Mouse (Mus musculus): Measurements from ENCODE around the gene Zfhx2. TPM values are rescaled to one million over a fixed set of nuclear protein-coding genes. Genes with fewer than 3 reads are reported as not detected.

Zfhx2 gene
- polyA plus RNA-seq, 1 experiment from 2014 or later, result 5.8 TPM

Other genes with a start within 250 kb of the Zfhx2 start
- 9.4 and 12.3 TPM in 2 replicates for gene Homez, start 221.4 kb downstream of the Zfhx2 start, polyA plus RNA-seq (2015; fragmentation: Nextera tagmentation; extraction: Ambion mirVana)
- gene Ppp1r3e, start 214.8 kb downstream of the Zfhx2 start, polyA plus RNA-seq (2015; fragmentation: Nextera tagmentation; extraction: Ambion mirVana), result 0.92 and 1.1 TPM in 2 replicates
- 3.8 and 4.6 TPM in 2 replicates for gene Bcl2l2, start 208.9 kb downstream of the Zfhx2 start, polyA plus RNA-seq (2015; fragmentation: Nextera tagmentation; extraction: Ambion mirVana)
- 0.23 and 0.79 TPM in 2 replicates for gene Gm20521, start 208.9 kb downstream of the Zfhx2 start, polyA plus RNA-seq (2015; fragmentation: Nextera tagmentation; extraction: Ambion mirVana)
- gene Pabpn1, start 199.8 kb downstream of the Zfhx2 start, polyA plus RNA-seq (2015; fragmentation: Nextera tagmentation; extraction: Ambion mirVana), result 140 and 163 TPM in 2 replicates
- 74.3 and 84.7 TPM in 2 replicates for gene Slc22a17, start 179.2 kb downstream of the Zfhx2 start, polyA plus RNA-seq (2015; fragmentation: Nextera tagmentation; extraction: Ambion mirVana)
- 50.3 and 50.9 TPM in 2 replicates for gene Efs, start 166.2 kb downstream of the Zfhx2 start, polyA plus RNA-seq (2015; fragmentation: Nextera tagmentation; extraction: Ambion mirVana)
- 0.25 TPM in 1 of 2 replicates, not detected in the other for gene Il25, start 159.6 kb downstream of the Zfhx2 start, polyA plus RNA-seq (2015; fragmentation: Nextera tagmentation; extraction: Ambion mirVana)
- gene Cmtm5, start 156.1 kb downstream of the Zfhx2 start, polyA plus RNA-seq (2015; fragmentation: Nextera tagmentation; extraction: Ambion mirVana), result 8.3 and 14.1 TPM in 2 replicates
- 0.74 and 4.9 TPM in 2 replicates for gene Myh6, start 125.4 kb downstream of the Zfhx2 start, polyA plus RNA-seq (2015; fragmentation: Nextera tagmentation; extraction: Ambion mirVana)
- not detected in 2 replicates for gene Gm17428, start 115.4 kb downstream of the Zfhx2 start, polyA plus RNA-seq (2015; fragmentation: Nextera tagmentation; extraction: Ambion mirVana)
- gene Myh7, start 97.7 kb downstream of the Zfhx2 start, polyA plus RNA-seq (2015; fragmentation: Nextera tagmentation; extraction: Ambion mirVana), result 3.3 and 10.8 TPM in 2 replicates
- 82.4 and 84.5 TPM in 2 replicates for gene Ngdn, start 76.9 kb downstream of the Zfhx2 start, polyA plus RNA-seq (2015; fragmentation: Nextera tagmentation; extraction: Ambion mirVana)
- 21.9 and 23.9 TPM in 2 replicates for gene Thtpa, start 2.5 kb upstream of the Zfhx2 start, polyA plus RNA-seq (2015; fragmentation: Nextera tagmentation; extraction: Ambion mirVana)
- gene Ap1g2, start 14.3 kb upstream of the Zfhx2 start, polyA plus RNA-seq (2015; fragmentation: Nextera tagmentation; extraction: Ambion mirVana), result 21.0 and 23.4 TPM in 2 replicates
- 2.7 and 2.9 TPM in 2 replicates for gene Jph4, start 24.6 kb upstream of the Zfhx2 start, polyA plus RNA-seq (2015; fragmentation: Nextera tagmentation; extraction: Ambion mirVana)
- gene Dhrs2, start 129.7 kb upstream of the Zfhx2 start, polyA plus RNA-seq (2015; fragmentation: Nextera tagmentation; extraction: Ambion mirVana), result 0.54 and 0.73 TPM in 2 replicates

Measured in embryonic facial prominence, embryonic 13.5 days (tissue).